Mouse (Mus musculus): ENCODE data around the gene Cmc1. TPM values are rescaled to one million over a fixed set of nuclear protein-coding genes. Genes with fewer than 3 reads are reported as not detected.

The Cmc1 gene
- polyA plus RNA-seq, 1 experiment = 18.5 TPM

DNA sequence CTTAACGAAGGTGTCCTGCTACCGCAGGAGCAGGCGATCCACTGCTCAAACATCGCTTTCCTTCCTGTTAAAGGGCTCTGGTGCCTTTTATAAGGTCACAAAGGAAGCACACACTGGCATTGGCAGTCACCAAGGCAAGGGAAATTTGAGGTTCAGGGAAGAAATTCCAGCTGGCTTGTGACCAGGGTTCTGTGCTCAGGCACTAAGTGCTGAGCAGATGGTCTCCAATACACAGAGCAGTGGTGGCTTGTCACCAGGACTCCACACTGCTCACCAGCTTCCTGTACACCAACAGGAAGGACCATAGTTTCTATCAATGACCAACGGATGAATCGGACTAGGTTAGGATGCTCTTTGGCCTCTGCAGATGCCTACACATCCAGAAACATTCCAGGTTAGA, 79.5 kb downstream of the Cmc1 start:
- no peak for TF ChIP-seq CEBPB (IDR thresholded peaks at IDR 0.05; ENCODE audit: low read depth)
- TF ChIP-seq MAX (IDR thresholded peaks at IDR 0.05) = no peak
- Histone ChIP-seq H3K27me3 (ENCODE audit: control insufficient read depth, insufficient read depth, insufficient read length) (no peaks in the 10 kb centered on the region), H3K36me3 (ENCODE audit: control insufficient read depth, insufficient read depth) (peaks cover 12% of the 10 kb centered on the region), H3ac (ENCODE audit: control insufficient read depth, insufficient read length, low read depth) (no peak overlapping the region), H3K79me2 (ENCODE audit: control insufficient read depth, insufficient read depth) (no peaks in the 10 kb centered on the region), H3K4me3 (ENCODE audit: insufficient read depth, poor library complexity, severe bottlenecking) (no peak overlapping the region), H3K79me3 (ENCODE audit: low read depth) (no peaks in the 10 kb centered on the region)

DNA sequence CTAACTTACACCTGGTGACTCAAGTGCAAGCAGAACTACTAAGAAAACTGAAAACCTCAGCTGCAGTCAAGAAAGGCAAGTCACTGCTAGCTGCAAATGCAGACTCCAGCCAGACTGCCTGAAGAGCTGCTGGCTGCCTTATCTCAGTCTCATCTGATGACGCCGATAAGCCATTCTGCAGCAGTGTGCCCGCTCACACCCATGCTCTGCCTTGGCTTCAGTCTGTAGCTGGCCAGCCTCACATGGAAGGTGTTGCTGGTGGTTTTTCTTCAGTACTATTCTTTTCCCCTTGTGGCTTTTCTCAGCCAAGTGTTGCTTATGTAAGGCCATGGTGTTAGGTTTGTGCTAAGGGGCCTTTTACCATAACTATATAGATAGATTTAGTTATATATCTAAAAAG, 90.9 kb downstream of the Cmc1 start:
- Histone ChIP-seq H3K36me3 (ENCODE audit: control insufficient read depth, insufficient read depth) (peaks cover 53% of the 10 kb centered on the region), H3ac (ENCODE audit: control insufficient read depth, insufficient read length, low read depth) (no peak overlapping the region), H3K79me2 (ENCODE audit: control insufficient read depth, insufficient read depth) (no peaks in the 10 kb centered on the region), H3K27me3 (ENCODE audit: control insufficient read depth, insufficient read depth, insufficient read length) (no peaks in the 10 kb centered on the region), H3K4me3 (ENCODE audit: insufficient read depth, poor library complexity, severe bottlenecking) (no peak overlapping the region), H3K79me3 (ENCODE audit: low read depth) (no peaks in the 10 kb centered on the region)
- TF ChIP-seq MYOD1 (IDR thresholded peaks at IDR 0.05; ENCODE audit: control insufficient read depth, insufficient read length, low read depth) (no peak), MYOG (IDR thresholded peaks at IDR 0.05; ENCODE audit: control insufficient read depth, extremely low read depth, insufficient read length) (no peak), CEBPB (IDR thresholded peaks at IDR 0.05; ENCODE audit: low read depth) (no peak), MAX (IDR thresholded peaks at IDR 0.05) (no peak), USF1 (IDR thresholded peaks at IDR 0.05; ENCODE audit: low read depth) (no peak), FOSL1 (IDR thresholded peaks at IDR 0.05; ENCODE audit: insufficient read depth, low read length, poor library complexity, severe bottlenecking) (no peak), CTCF (IDR thresholded peaks at IDR 0.05; ENCODE audit: control insufficient read depth, insufficient read depth, insufficient read length) (no peak)

DNA sequence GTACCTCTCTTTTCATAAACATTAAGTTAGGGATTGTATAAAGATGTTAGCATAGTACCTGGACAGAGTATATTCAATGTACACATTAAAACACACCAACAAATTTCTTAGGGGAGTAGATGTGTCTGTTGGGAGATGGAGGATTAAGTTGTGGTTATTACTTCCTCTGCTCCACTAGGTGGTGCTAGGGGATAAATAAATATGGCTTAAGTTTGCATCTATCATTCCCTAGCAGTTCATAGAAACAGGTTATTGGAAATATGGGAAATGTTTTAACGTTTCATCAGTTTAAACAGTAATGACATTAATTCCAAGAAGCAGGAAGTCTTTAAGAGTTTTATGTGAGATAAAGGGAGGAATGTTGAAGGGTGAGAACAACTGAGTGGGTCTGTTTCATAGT, 96.7 kb downstream of the Cmc1 start:
- peaks cover 54% of the 10 kb centered on the region for H3K36me3 ChIP-seq (ENCODE audit: control insufficient read depth, insufficient read depth)
- H3K4me3 ChIP-seq (ENCODE audit: insufficient read depth, poor library complexity, severe bottlenecking) = no peak overlapping the region
- TF ChIP-seq MAX (IDR thresholded peaks at IDR 0.05) = no peak
- TF ChIP-seq CTCF (IDR thresholded peaks at IDR 0.05; ENCODE audit: control insufficient read depth, insufficient read depth, insufficient read length) = no peak
- no peak for TF ChIP-seq CEBPB (IDR thresholded peaks at IDR 0.05; ENCODE audit: low read depth)
- no peak for TF ChIP-seq FOSL1 (IDR thresholded peaks at IDR 0.05; ENCODE audit: insufficient read depth, low read length, poor library complexity, severe bottlenecking)
- TF ChIP-seq USF1 (IDR thresholded peaks at IDR 0.05; ENCODE audit: low read depth) = no peak
- no peak for TF ChIP-seq MYOD1 (IDR thresholded peaks at IDR 0.05; ENCODE audit: control insufficient read depth, insufficient read length, low read depth)
- TF ChIP-seq MYOG (IDR thresholded peaks at IDR 0.05; ENCODE audit: control insufficient read depth, extremely low read depth, insufficient read length) = no peak
- no peaks in the 10 kb centered on the region for H3K79me3 ChIP-seq (ENCODE audit: low read depth)
- no peaks in the 10 kb centered on the region for H3K79me2 ChIP-seq (ENCODE audit: control insufficient read depth, insufficient read depth)
- H3ac ChIP-seq (ENCODE audit: control insufficient read depth, insufficient read length, low read depth) = no peak overlapping the region
- H3K27me3 ChIP-seq (ENCODE audit: control insufficient read depth, insufficient read depth, insufficient read length) = no peaks in the 10 kb centered on the region

- Histone ChIP-seq H3K36me3 (ENCODE audit: control insufficient read depth, insufficient read depth) (peaks cover 36% of the 10 kb centered on the region), H3K79me2 (ENCODE audit: control insufficient read depth, insufficient read depth) (peaks cover 67% of the 10 kb centered on the region), H3K4me3 (ENCODE audit: insufficient read depth, poor library complexity, severe bottlenecking) (no peak overlapping the region), H3K79me3 (ENCODE audit: low read depth) (peaks cover 42% of the 10 kb centered on the region), H3ac (ENCODE audit: control insufficient read depth, insufficient read length, low read depth) (no peak overlapping the region), H3K27me3 (ENCODE audit: control insufficient read depth, insufficient read depth, insufficient read length) (no peaks in the 10 kb centered on the region)
- no peak for TF ChIP-seq FOSL1 (IDR thresholded peaks at IDR 0.05; ENCODE audit: insufficient read depth, low read length, poor library complexity, severe bottlenecking)
- TF ChIP-seq MYOD1 (IDR thresholded peaks at IDR 0.05; ENCODE audit: control insufficient read depth, insufficient read length, low read depth) = no peak
- TF ChIP-seq MYOG (IDR thresholded peaks at IDR 0.05; ENCODE audit: control insufficient read depth, extremely low read depth, insufficient read length) = no peak
- TF ChIP-seq MAX (IDR thresholded peaks at IDR 0.05) = no peak
- TF ChIP-seq CEBPB (IDR thresholded peaks at IDR 0.05; ENCODE audit: low read depth) = no peak
- no peak for TF ChIP-seq CTCF (IDR thresholded peaks at IDR 0.05; ENCODE audit: control insufficient read depth, insufficient read depth, insufficient read length)
- no peak for TF ChIP-seq USF1 (IDR thresholded peaks at IDR 0.05; ENCODE audit: low read depth)
Measured at GRCm38 (mm10) chr9:118045011-118045533, 104.9 kb downstream of the Cmc1 start.

GRCm38 (mm10) chr9:118043581-118043980, 106.4 kb downstream of the Cmc1 start:
- H3K27me3 ChIP-seq (ENCODE audit: control insufficient read depth, insufficient read depth, insufficient read length) = no peaks in the 10 kb centered on the region
- H3K36me3 ChIP-seq (ENCODE audit: control insufficient read depth, insufficient read depth) = peaks cover 30% of the 10 kb centered on the region
- H3K79me3 ChIP-seq (ENCODE audit: low read depth) = peaks cover 42% of the 10 kb centered on the region
- no peak overlapping the region for H3ac ChIP-seq (ENCODE audit: control insufficient read depth, insufficient read length, low read depth)
- peaks cover 67% of the 10 kb centered on the region for H3K79me2 ChIP-seq (ENCODE audit: control insufficient read depth, insufficient read depth)
- no peak overlapping the region for H3K4me3 ChIP-seq (ENCODE audit: insufficient read depth, poor library complexity, severe bottlenecking)
- TF ChIP-seq CEBPB (IDR thresholded peaks at IDR 0.05; ENCODE audit: low read depth) = no peak
- TF ChIP-seq FOSL1 (IDR thresholded peaks at IDR 0.05; ENCODE audit: insufficient read depth, low read length, poor library complexity, severe bottlenecking) = no peak
- no peak for TF ChIP-seq CTCF (IDR thresholded peaks at IDR 0.05; ENCODE audit: control insufficient read depth, insufficient read depth, insufficient read length)
- no peak for TF ChIP-seq MYOD1 (IDR thresholded peaks at IDR 0.05; ENCODE audit: control insufficient read depth, insufficient read length, low read depth)
- TF ChIP-seq MYOG (IDR thresholded peaks at IDR 0.05; ENCODE audit: control insufficient read depth, extremely low read depth, insufficient read length) = no peak
- no peak for TF ChIP-seq USF1 (IDR thresholded peaks at IDR 0.05; ENCODE audit: low read depth)
- TF ChIP-seq MAX (IDR thresholded peaks at IDR 0.05) = no peak

DNA sequence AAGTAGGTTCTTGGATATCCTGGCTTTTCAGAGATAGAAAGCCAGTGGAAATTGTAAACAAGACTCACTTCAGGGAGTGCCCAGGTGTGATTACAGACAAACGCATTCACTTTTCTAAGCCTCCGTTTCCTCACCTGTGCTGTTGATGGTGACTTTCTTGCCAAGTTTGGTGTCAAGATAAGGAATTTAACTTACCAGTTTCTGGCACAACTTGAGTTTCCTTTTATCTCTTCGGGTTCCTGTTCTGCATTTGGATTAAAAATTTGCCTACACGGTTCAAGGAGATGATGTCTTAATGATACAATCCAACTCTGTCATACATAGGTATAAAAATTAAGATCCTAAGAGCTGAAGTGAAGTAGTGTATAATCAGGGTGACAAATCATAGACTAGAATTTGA, 107.2 kb downstream of the Cmc1 start:
- peaks cover 67% of the 10 kb centered on the region for H3K79me2 ChIP-seq (ENCODE audit: control insufficient read depth, insufficient read depth)
- no peak overlapping the region for H3ac ChIP-seq (ENCODE audit: control insufficient read depth, insufficient read length, low read depth)
- H3K27me3 ChIP-seq (ENCODE audit: control insufficient read depth, insufficient read depth, insufficient read length) = no peaks in the 10 kb centered on the region
- no peak overlapping the region for H3K4me3 ChIP-seq (ENCODE audit: insufficient read depth, poor library complexity, severe bottlenecking)
- peaks cover 23% of the 10 kb centered on the region for H3K36me3 ChIP-seq (ENCODE audit: control insufficient read depth, insufficient read depth)
- peaks cover 42% of the 10 kb centered on the region for H3K79me3 ChIP-seq (ENCODE audit: low read depth)
- TF ChIP-seq CTCF (IDR thresholded peaks at IDR 0.05; ENCODE audit: control insufficient read depth, insufficient read depth, insufficient read length) = no peak
- no peak for TF ChIP-seq USF1 (IDR thresholded peaks at IDR 0.05; ENCODE audit: low read depth)
- TF ChIP-seq MYOD1 (IDR thresholded peaks at IDR 0.05; ENCODE audit: control insufficient read depth, insufficient read length, low read depth) = no peak
- TF ChIP-seq MAX (IDR thresholded peaks at IDR 0.05) = no peak
- no peak for TF ChIP-seq MYOG (IDR thresholded peaks at IDR 0.05; ENCODE audit: control insufficient read depth, extremely low read depth, insufficient read length)
- no peak for TF ChIP-seq FOSL1 (IDR thresholded peaks at IDR 0.05; ENCODE audit: insufficient read depth, low read length, poor library complexity, severe bottlenecking)
- no peak for TF ChIP-seq CEBPB (IDR thresholded peaks at IDR 0.05; ENCODE audit: low read depth)
